Mouse (Mus musculus) CH12.LX (cell line): ENCODE measurements around the gene Rnf5. TPM values are rescaled to one million over a fixed set of nuclear protein-coding genes. Genes with fewer than 3 reads are reported as not detected.

ENCODE experiments used
- DNase-seq: peaks from one replicate; pipeline ENCODE4 v3.0.0-alpha.2; 2013; ENCODE audit errors: extremely low read depth
- H3K27ac ChIP-seq: 2 replicates; pipeline ENCODE4 v1.5.1; 2012; ENCODE audit warnings: low read depth, mild to moderate bottlenecking, control low read depth, moderate library complexity; ENCODE audit not compliant: insufficient read depth
- H3K27me3 ChIP-seq: replicated peaks from 2 replicates; pipeline ENCODE3; 2012; ENCODE audit warnings: inconsistent platforms
- H3K36me3 ChIP-seq, 2 experiments: replicated peaks in 1 of 2; 2 replicates each; pipeline versions ENCODE3 to v1.6.1; 2012; ENCODE audit warnings: inconsistent platforms in 1 of 2, low read length in 1 of 2, mild to moderate bottlenecking in 1 of 2, mixed read lengths in 1 of 2, moderate library complexity in 1 of 2; ENCODE audit not compliant: control insufficient read depth in 1 of 2, insufficient read depth in 1 of 2
- H3K4me1 ChIP-seq, 2 experiments: 2 replicates each; pipeline ENCODE4 v1.6.1; 2012; ENCODE audit warnings: inconsistent platforms in 1 of 2, moderate library complexity in 1 of 2; ENCODE audit not compliant: insufficient read depth in 2 of 2, control insufficient read depth in 1 of 2
- H3K4me2 ChIP-seq: 2 replicates; pipeline ENCODE4 v1.6.1; 2012; ENCODE audit warnings: low read depth, mild to moderate bottlenecking, control low read depth; ENCODE audit not compliant: poor library complexity, insufficient read depth, severe bottlenecking
- H3K4me3 ChIP-seq, 3 experiments: fragments of 150-350 bp in 1 of 3; sonication (generic) in 1 of 3; replicated peaks in 1 of 3; 2 replicates each; pipeline versions ENCODE3 to v1.5.1; 2011 to 2012; ENCODE audit warnings: low read depth in 2 of 3, low read length in 2 of 3, mild to moderate bottlenecking in 2 of 3, moderate library complexity in 2 of 3, control low read depth in 1 of 3, improper control_type of control experiment in 1 of 3, inconsistent platforms in 1 of 3, mixed read lengths in 1 of 3; ENCODE audit not compliant: poor library complexity in 1 of 3
- H3K79me2 ChIP-seq: replicated peaks from 2 replicates; pipeline ENCODE4 v1.6.1; 2012; ENCODE audit warnings: mild to moderate bottlenecking, moderate library complexity; ENCODE audit not compliant: control insufficient read depth, poor library complexity, insufficient read depth, severe bottlenecking; ENCODE audit errors: extremely low read depth
- H3K9ac ChIP-seq: 2 replicates; pipeline ENCODE4 v1.6.1; 2012; ENCODE audit warnings: low read depth, mild to moderate bottlenecking, control low read depth, moderate library complexity; ENCODE audit not compliant: insufficient read depth
- H3K9me3 ChIP-seq: replicated peaks from 2 replicates; pipeline ENCODE3; 2012; ENCODE audit warnings: low read length, inconsistent platforms, mixed read lengths
- BHLHE40 ChIP-seq: IDR thresholded peaks from 2 replicates; pipeline ENCODE4 v1.6.1; 2011; ENCODE audit warnings: mild to moderate bottlenecking, low read depth, low read length, improper control_type of control experiment
- CTCF ChIP-seq, 2 experiments: IDR thresholded peaks in 1 of 2; conservative IDR thresholded peaks in 1 of 2; 2 replicates each; pipeline ENCODE4 v1.5.1; 2011 to 2012; ENCODE audit warnings: low read depth in 2 of 2, low read length in 2 of 2, improper control_type of control experiment in 1 of 2, inconsistent platforms in 1 of 2, mild to moderate bottlenecking in 1 of 2, moderate library complexity in 1 of 2
- E2F4 ChIP-seq: IDR thresholded peaks from 2 replicates; pipeline ENCODE4 v1.6.1; 2011; ENCODE audit warnings: low read depth, low read length, improper control_type of control experiment; ENCODE audit not compliant: insufficient replicate concordance
- EP300 ChIP-seq: IDR thresholded peaks from 2 replicates; pipeline ENCODE4 v1.6.1; 2011; ENCODE audit warnings: low read length, improper control_type of control experiment
- ETS1 ChIP-seq: conservative IDR thresholded peaks from 2 replicates; pipeline ENCODE4 v1.6.1; 2012; ENCODE audit warnings: low read depth, mild to moderate bottlenecking, inconsistent platforms, low read length, improper control_type of control experiment, moderate library complexity
- IRF4 ChIP-seq: IDR thresholded peaks from 2 replicates; pipeline ENCODE4 v1.6.1; 2014; ENCODE audit warnings: low read depth, mild to moderate bottlenecking, inconsistent platforms, low read length, improper control_type of control experiment
- JUN ChIP-seq: IDR thresholded peaks from 2 replicates; pipeline ENCODE4 v1.6.1; 2011; ENCODE audit warnings: low read depth, mild to moderate bottlenecking, low read length, improper control_type of control experiment, moderate library complexity; ENCODE audit not compliant: insufficient read depth
- JUND ChIP-seq: conservative IDR thresholded peaks from 2 replicates; pipeline ENCODE4 v1.6.1; 2011; ENCODE audit warnings: low read depth, low read length, improper control_type of control experiment
- KAT2A ChIP-seq: IDR thresholded peaks from 2 replicates; pipeline ENCODE4 v1.6.1; 2012; ENCODE audit warnings: low read length, improper control_type of control experiment, inconsistent platforms; ENCODE audit not compliant: insufficient replicate concordance
- MAZ ChIP-seq: IDR thresholded peaks from 2 replicates; pipeline ENCODE4 v1.6.1; 2012; ENCODE audit warnings: low read depth, mild to moderate bottlenecking, inconsistent platforms, low read length, improper control_type of control experiment, moderate library complexity
- MXI1 ChIP-seq: IDR thresholded peaks from 2 replicates; pipeline ENCODE4 v1.6.1; 2011; ENCODE audit warnings: mild to moderate bottlenecking, low read depth, low read length, improper control_type of control experiment
- MYC ChIP-seq: IDR thresholded peaks from 2 replicates; pipeline ENCODE4 v1.6.1; 2011; ENCODE audit warnings: low read depth, mild to moderate bottlenecking, improper control_type of control experiment, low read length
- SMC3 ChIP-seq: IDR thresholded peaks from 2 replicates; pipeline ENCODE4 v1.6.1; 2011; ENCODE audit warnings: low read depth, low read length, improper control_type of control experiment
- TBP ChIP-seq: conservative IDR thresholded peaks from 2 replicates; pipeline ENCODE4 v1.6.1; 2011; ENCODE audit warnings: low read depth, low read length, improper control_type of control experiment
- USF2 ChIP-seq: conservative IDR thresholded peaks from 2 replicates; pipeline ENCODE4 v1.6.1; 2011; ENCODE audit warnings: low read depth, low read length, improper control_type of control experiment
- ZC3H11A ChIP-seq: IDR thresholded peaks from 2 replicates; pipeline ENCODE4 v1.6.1; 2012; ENCODE audit warnings: low read depth, mild to moderate bottlenecking, inconsistent platforms, low read length, improper control_type of control experiment
- dilution Hi-C: fragments of 300-500 bp; cut with MboI; formaldehyde crosslinking; loops from 2 replicates; pipeline ENCODE4 v1.14.3; 2020; ENCODE audit warnings: low sequenced_read_pairs; ENCODE audit not compliant: extremely low pct_unique_long_range_greater_than_20kb, extremely low pct_ligation_motif_present
- in situ Hi-C: fragments of 300-500 bp; cut with MboI; formaldehyde crosslinking; loops from 3 replicates; pipeline ENCODE4 v1.14.3; 2019; ENCODE audit warnings: low sequenced_read_pairs, low pct_ligation_motif_present, low pct_unique_long_range_greater_than_20kb, mixed read lengths
- polyA plus RNA-seq: library from polyadenylated mRNA; unstranded; fragments of >175 nt; gene quantifications from 2 replicates; pipeline ENCODE4 v1.2.1, GENCODE M21; 2012; ENCODE audit warnings: low read depth; ENCODE audit not compliant: insufficient read length
- total RNA-seq, 2 experiments: library from RNA; depleted of rRNA; stranded (reverse); fragments of 300-350 nt in 1 of 2; fragments of >200 nt in 1 of 2; gene quantifications; 2 replicates each; pipeline ENCODE4 v1.2.3; 2012 to 2014

The Rnf5 gene
- total and polyA plus RNA-seq, 3 experiments, result 8.4 to 35.1 (median 20.6) TPM

DNA sequence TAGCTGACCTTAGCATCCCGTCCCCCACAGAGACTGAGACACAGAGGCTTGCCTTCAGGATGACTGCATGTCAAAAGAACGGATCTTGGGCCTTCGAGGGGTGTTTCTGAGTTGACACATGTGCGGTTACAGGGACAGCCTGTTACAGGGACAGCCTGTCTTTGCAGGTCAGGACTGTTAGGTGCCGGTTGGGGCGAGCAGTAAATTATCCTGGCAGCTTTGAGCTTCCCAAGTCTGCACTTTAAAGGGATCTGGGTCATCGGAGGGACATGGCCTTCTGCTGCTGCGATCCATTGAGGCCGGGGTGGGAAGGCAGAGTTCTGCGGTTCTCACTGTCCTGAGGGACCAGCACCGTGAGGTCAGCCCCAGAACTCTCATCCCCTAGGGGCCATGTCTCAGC is 46.1 kb downstream of the Rnf5 start:
- Histone ChIP-seq H3K4me2 (no peak overlapping the region), H3K9me3 (no peaks in the 10 kb centered on the region), H3K36me3 (peaks cover 0 to 33% of the 10 kb centered on the region in 2 experiments), H3K9ac (no peak overlapping the region), H3K4me3 (no peak overlapping the region)
- no peak for DNase-seq
- TF ChIP-seq IRF4 (no peak), KAT2A (no peak), BHLHE40 (no peak), JUND (no peak), ETS1 (no peak), ZC3H11A (no peak), MXI1 (no peak)
- TF ChIP-seq, all 38 proteins: peak for 0
- in situ Hi-C loops, result loop anchor here (10.0 kb wide), 2 partner anchors 113 to 313 kb away; no protein-coding TSS in a partner anchor
- Histone ChIP-seq H3K27ac (no peak overlapping the region), H3K27me3 (no peaks in the 10 kb centered on the region), H3K79me2 (no peaks in the 10 kb centered on the region), H3K4me1 (peaks cover 0 to 9% of the 10 kb centered on the region in 2 experiments; a peak in 2 of 4 replicates)
- dilution Hi-C loops, result no loop called here

DNA sequence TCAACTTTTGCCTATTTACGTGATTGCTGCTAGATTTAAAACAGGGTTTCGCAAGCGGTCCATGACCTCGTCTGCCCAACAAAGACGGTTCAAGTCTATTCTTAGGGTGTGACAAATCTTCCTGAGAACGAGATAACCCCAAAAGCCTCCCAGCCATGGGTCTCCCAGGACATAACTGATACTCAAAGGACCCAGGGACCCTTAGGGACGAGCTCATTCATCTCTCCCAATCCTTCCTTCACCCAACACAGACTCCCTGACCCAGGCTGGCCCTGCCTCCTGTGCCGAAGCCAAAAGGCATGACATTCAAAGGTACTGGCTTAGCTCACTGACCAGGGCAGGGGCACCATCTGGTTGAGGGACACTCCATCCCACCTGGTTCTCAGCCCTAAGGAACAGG is 47.1 kb downstream of the Rnf5 start:
- Histone ChIP-seq H3K27me3 (no peaks in the 10 kb centered on the region), H3K79me2 (no peaks in the 10 kb centered on the region), H3K4me2 (no peak overlapping the region), H3K9ac (no peak overlapping the region), H3K36me3 (peaks cover 0 to 36% of the 10 kb centered on the region in 2 experiments), H3K4me1 (peaks cover 0 to 7% of the 10 kb centered on the region in 2 experiments; a peak in 2 of 4 replicates), H3K27ac (no peak overlapping the region), H3K4me3 (no peak overlapping the region), H3K9me3 (no peaks in the 10 kb centered on the region)
- no peak for DNase-seq
- in situ Hi-C loops (loop anchor here (10.0 kb wide), 2 partner anchors 112 to 312 kb away; no protein-coding TSS in a partner anchor), dilution Hi-C loops (no loop called here)
- no peak for TF ChIP-seq SMC3
- TF ChIP-seq CTCF (conservative IDR thresholded peaks at IDR 0.05 in 1 of 2, IDR thresholded peaks at IDR 0.05 in 1 of 2; ENCODE audit: low read depth in 2 of 2, low read length in 2 of 2), result no peak
- no peak for TF ChIP-seq MYC
- no peak for TF ChIP-seq JUN
- TF ChIP-seq MAZ, result no peak
- no peak for TF ChIP-seq E2F4
- no peak for TF ChIP-seq EP300
- TF ChIP-seq KAT2A, result no peak
- no peak for TF ChIP-seq JUND
- no peak for TF ChIP-seq USF2
- TF ChIP-seq TBP, result no peak
- TF ChIP-seq BHLHE40, result no peak
